Mouse (Mus musculus) liver, adult (tissue): ENCODE results near the gene Hspa1l.
A peak's percentile ranks its signal among the peaks of the same experiment; 100 is the strongest.

Experiments
- GATA4 ChIP-seq: IDR thresholded peaks from 2 replicates; pipeline ENCODE4 v1.6.1; 2014; ENCODE audit warnings: mild to moderate bottlenecking, low read length; ENCODE audit not compliant: insufficient replicate concordance

The Hspa1l gene

DNA sequence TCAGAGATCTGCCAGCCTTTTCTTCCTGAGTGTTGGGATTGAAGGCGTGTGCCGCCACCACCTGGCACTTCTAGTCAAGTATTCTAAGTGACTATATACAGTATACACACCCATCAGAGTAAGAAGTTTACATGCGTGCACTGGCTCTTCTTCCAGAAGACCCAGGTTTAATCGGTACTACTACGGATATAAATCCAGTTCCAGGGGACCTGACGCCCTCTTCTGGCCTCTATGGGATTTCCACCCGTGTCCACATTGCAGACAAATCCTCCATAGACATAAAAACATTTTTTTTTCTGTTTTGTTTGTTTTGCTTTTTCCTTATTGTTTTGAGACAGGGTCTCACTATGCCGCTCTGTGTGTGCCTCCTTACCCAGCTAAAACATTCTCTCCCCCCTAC, 24.9 kb upstream of the Hspa1l start:
- no peak for TF ChIP-seq GATA4

DNA sequence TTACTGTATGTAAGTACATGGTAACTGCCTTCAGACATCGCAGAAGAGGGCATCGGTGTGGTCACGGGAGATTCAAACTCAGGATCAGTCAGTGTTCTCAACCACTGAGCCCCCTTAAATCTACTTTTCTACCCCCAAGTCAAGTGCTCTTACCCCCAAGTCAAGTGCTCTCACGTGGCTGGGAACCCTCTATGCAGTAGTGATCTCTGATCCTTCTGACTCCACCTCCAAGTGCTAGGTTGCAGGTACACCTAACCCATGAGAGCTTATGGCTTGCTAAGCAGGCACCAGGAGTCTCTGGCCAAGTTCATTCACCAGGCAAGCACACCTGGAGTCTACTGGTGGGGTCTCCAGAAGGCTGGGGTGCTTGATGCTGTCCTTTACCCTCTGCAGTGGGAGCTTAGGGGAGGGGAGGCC, 22.9 kb upstream of the Hspa1l start:
- TF ChIP-seq GATA4 = no peak

DNA sequence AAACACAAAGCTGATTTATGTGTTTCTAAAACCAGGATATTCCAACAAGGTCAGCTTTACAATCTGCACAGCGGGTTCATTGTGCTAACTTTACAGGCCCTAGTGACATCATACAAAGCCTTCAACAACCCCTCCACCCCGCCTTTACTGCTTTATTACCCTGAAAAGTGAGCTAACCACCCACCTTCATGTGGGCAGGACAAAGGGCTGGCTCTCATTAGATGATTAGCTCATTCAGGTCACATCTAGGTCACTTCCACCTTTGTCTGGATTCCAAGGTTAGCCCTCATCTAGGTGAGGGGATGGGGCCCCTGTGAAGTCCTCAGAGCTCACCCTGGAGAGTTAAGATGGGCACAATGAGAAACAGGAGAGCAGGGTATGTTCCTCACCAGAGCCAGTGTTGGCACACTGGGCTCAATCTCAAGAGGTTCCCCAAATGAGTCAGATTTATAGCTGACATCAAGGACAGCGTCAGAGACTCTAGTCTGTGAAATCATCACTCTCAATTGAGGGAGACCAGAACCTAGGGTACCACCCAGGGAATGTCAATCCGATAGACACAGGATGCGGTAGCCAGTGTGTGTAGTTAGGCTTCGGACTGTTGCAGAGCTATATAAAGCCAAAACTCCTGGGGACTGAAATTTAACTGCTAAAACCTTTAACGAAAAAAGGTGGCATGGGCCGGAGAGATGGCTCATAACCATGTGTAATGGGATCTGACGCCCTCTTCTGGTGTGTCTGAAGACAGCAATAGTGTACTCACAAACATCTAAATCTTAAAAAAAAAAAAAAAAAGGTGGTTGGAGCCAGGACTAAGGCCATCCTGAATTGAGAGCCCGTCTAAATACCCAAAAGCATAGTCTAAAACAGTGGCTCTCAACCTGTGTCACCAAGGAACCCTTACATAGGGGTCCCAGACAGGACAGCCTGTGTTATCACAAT, 21.7 kb upstream of the Hspa1l start:
- no peak for TF ChIP-seq GATA4

DNA sequence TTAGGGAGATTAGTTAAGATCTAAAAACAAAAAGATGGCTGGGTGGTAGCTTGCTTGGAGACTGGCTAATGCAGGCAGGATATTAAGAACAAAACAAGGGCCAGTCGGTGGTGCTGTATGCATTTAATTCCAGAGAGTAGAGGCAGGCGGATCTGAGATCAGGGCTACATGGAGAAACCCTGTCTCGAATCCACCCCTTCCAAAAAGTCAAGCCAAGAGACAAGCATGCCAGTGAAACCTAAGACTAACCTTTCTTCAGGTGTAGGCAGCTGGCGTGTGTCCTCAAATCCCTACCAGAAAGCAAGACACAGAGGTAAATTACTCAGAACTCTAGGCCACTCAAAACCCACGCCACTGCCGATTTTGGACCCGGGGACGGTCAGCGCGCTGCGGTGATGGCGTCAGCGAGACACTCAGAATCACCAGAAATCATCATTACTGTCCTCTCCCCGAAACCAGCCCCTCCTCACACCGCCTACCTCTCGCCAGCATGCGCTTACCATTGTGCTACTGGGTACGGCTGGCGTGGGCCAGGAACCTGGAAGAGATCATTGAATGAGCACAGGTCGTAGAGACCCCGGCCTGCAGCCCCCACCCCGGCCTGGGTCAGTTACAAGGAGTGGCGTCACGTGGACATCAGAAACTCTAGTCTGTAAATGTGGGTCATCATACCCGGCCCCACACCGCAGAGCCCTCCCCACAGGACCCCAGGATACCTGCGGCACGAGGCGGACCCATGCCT, 20.7 kb upstream of the Hspa1l start:
- no peak for TF ChIP-seq GATA4

DNA sequence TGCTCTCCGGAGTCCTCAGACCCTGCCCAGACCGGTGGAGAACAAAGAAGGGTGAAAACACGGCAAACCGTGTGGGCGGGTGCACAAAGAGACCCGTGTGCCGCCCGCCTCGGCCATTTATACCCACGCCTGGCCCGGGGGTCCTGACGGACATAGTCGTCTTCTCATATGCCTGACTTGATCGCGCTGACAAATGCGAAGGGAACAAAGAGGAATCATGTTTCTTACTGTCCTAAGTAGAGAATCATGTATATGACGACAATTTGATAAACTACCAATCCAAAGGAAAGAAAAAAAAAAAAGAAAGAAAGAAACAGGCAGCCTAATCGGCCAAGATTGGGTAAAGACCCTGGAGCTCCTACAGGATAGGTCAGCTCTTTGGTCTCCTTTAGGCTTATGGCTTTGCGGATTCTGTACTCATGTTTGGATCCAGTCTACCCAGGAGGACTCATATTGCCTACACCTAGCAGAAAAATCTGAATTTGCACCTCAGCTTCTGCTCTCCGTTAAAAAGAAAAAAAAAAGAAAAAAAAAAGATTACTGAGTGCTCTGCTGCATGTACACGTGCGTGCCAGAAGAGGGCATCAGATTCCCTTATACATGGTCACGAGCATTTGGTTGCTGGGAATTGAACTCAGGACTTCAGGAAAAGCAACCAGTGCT, 20.0 kb upstream of the Hspa1l start:
- peak; percentile 7; the same call in 1 of the 2 replicates for TF ChIP-seq GATA4

DNA sequence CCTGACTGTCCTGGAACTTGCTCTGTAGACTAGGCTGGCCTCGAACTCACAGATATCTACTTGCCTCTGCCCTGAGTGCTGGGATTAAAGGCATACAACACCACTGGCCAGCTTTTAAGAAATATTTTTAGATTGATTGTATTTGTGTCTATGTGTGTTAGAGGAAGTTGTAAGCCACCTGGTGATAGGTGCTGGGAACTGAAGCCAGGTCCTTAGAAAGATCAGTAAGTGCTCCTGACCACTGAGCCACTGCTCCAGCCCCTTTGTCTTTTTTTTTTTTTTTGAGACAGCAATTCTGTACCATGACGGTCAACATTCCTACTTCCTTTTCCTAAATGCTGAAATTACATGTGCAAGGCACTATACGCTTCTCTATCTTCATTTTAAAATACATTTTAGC, 19.2 kb upstream of the Hspa1l start:
- no peak for TF ChIP-seq GATA4

DNA sequence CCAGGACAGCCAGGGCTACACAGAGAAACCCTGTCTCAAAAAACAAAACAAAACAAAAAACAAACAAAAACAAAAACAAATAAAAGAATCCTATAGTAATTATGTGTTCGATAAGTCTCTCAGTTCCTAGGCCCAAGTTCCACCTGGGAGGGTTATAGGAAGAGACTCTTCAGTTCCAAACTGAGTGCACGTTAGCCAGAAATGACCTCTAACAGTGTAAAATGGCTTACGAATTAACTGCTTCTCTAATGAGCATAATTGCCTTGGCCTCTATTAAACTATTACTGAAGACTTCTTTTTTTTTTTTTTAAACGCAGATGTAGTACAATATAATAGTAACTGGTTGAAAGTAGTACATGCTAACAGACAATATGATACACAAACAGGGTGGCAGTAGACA, 18.6 kb upstream of the Hspa1l start:
- TF ChIP-seq GATA4 = no peak

DNA sequence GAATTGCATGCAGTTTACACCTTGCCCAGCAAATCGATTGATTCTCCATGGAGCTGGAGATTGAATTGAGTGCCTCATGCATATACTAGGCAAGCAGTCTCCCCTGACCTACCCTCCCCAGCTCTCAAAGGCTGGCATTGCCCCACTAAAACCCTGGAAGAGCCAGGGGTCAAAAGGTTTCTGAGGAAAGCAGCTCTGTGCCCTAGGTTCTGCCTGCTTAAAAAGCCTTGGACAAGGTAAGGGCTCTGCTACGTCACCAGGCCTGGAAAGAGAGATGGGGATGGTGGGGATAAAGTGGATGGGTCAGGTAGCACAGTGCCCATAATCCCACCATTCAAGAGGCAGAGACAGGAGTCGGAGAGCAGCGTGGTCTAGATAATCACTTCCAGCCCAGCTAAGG, 17.7 kb upstream of the Hspa1l start:
- no peak for TF ChIP-seq GATA4

DNA sequence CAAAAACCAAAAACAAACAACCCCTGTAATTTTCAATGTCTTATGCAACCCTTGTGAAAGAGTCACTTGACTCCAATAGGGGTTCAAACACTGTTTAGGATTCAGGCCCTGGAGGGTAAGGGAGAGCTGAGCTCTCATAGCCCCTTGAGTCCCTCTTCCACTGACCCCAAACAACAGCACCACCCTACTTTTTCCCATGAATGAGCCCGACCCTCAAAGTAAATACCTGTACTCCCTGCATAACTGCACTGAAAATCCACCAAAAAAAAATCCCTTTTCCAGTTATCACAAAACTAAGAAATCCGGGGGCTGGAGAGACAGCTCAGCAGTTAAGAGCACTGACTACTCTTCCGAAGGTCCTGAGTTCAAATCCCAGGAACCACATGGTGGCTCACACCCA, 16.6 kb upstream of the Hspa1l start:
- no peak for TF ChIP-seq GATA4

DNA sequence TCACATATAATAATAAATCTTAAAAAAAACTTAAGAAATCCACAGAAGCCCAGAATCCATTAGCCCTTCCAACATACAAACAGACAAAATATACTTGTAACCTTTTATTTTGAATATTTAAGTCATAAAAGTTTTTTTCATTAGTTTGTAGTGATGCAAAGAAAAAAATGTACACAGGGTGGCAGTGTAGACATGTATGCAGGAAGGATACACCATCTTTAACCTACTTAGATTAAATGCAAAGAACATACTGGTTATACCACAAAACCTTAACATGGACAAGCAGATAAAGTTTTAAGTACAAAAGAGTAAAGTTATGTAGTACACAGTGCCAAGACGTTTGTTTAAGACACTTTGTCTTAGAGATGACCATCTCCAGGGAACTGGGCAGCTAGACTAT, 16.2 kb upstream of the Hspa1l start:
- no peak for TF ChIP-seq GATA4

DNA sequence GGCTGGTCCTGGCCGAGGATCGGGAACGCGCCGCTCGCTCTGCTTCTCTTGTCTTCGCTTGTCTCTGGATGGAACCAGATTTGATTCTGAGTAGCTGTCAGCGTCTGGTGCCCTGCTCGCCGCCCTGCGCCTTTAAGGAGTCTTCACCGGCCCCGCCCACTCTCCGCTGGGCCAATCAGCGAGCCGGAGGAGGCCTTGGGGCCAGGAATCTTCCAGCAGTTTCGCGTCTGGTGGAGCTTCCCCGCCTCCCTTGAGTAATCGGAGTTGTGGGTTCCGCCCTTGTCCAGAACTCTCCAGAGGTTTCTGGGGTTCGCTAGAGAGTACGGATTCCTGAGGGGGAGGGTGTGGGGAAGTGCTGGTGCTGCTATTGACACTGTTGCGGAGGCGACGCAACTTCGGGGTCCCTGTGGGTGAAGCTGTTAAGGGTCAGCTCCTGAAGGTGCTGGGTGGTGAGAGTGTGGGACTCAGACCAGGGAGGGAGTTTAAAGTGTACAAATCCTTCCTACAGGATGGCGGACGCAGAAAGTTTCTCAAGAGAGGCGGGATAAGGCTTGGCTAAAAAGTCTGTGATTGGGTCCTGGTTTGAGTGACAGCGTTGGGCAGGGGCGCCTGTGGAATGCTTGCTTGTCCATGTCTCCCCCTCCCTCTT, 13.2 kb upstream of the Hspa1l start, which contains the start of gene Hspa1b:
Gene Hspa1b, minus strand, starts transcription at position 109 of the 649 bp plus-strand sequence.
- peak; percentile 21; the same call in 1 of the 2 replicates for TF ChIP-seq GATA4

DNA sequence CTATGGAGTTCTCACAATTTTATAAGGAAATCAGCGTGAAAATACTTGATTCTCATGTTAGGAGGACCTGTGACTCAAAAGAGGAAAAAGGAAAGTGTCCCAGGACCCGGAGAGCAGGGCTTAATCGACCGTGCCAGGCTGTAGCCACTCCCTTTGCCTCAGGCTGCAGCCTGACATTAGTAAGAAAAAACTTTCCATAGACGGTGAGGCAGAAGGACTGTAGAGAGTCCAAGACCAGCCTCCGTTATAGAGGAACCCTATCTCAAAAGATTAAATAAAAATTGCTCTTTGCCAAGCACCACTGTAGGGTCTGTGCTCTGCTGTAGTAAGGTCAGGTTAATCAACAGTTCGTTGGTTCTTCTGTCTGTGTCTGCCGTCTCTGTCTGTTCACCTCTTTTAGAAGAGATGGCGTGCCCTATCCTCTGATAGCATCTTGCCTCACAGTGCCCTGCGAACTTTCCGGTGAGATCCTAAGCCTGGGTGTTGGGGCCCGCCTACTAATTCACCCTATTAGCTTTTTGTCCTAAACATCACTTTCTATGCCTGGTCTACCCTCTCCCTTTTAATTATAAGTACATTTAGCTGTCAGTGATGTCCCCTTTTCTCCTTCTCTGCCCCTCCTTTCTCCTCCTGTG, 12.5 kb upstream of the Hspa1l start:
- no peak for TF ChIP-seq GATA4

DNA sequence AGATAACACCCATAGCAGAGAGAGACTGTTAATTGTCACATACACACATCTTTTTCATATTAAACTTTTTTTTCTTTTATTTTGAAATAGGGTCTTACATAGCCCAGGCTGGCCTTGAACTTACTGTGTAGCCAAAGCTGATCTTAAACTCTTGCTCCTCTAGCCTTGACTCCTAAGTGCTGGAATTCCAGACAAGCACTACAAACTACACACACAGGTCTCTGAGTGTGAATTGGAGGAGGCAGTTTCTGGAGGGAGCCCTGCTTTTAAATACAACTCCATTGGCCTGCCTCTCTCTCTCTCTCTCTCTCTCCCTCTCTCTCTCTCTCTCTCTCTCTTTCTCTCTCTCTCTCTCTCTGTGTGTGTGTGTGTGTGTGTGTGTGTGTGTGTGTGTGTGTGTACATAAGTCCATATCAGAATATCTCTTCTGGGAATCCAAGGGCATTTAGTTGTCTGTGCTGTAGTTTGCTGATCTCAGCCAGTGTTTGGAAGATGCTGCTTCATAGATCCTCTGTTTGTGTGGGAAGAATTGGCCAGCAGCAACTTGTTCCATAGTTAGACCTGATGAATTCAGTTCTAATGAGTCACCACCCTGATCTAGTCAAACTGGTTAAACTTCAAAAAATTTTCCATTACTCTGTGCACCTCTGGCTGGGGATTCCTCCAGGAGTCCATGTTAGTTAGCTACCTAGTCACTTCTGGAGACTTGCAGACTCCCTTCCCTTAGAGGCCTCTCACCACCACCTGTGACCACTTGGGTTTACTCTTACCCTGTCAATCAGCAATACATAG, 11.6 kb upstream of the Hspa1l start:
- no peak for TF ChIP-seq GATA4

DNA sequence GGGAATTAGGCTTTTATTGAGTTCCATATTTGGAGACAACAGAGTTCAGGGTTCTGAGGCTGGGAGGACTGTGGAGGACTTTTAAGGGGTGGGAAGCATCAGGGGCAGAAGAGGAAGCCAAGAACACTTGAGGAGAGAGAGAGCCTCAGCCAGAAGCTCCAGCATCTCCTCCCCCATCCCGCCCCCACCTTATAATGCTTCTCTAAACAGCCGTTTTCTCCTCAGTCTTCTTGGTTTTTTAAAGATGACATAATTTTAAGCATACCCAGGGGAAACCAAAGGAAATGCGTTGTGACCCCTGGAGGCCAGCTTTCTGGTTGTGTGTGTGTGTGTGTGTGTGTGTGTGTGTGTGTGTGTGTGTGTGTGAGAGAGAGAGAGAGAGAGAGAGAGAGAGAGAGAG, 10.4 kb upstream of the Hspa1l start:
- no peak for TF ChIP-seq GATA4
